Mouse (Mus musculus): ENCODE results near the gene C1qtnf12.

DNA sequence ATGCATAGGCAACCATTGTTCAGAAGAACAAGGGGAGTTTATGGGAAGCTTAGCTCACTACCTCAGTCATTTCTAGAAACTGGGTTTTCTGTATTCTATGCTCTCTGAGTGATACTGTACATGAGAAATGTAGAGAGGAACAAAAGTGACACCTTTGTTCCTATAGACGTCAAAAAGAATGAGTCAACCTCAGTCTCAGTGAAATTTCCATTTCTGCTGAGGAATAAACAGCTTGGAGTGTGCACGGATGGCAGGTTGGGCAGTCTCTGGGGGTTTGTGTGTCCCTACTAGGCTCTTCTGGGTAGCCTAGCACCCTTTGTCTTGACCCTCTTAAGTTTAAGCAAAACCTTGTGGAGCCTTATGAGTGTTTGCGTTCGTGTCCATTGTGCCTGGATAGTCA is 46.3 kb downstream of the C1qtnf12 start:
- no peak for TF ChIP-seq EP300 (IDR thresholded peaks at IDR 0.05; ENCODE audit: insufficient read depth, low read depth, low read length)
- TF ChIP-seq CTCF (IDR thresholded peaks at IDR 0.05; ENCODE audit: low read depth, low read length): no peak
